Mouse (Mus musculus) stomach, embryonic 16.5 days (tissue): ENCODE results near the gene Tbx1. TPM values are rescaled to one million over a fixed set of nuclear protein-coding genes. Genes with fewer than 3 reads are reported as not detected.
A peak's percentile ranks its signal among the peaks of the same experiment; 100 is the strongest.

Source experiments
- ATAC-seq: fragments of 200-750 bp; cut with Nextera tagmentation; 2 replicates; pipeline ENCODE4 v1.8.0; 2017; ENCODE audit warnings: moderate number of reproducible peaks, moderate TSS enrichment; ENCODE audit not compliant: insufficient read depth, low FRiP score
- H3K27ac ChIP-seq: fragments of 300-500 bp; sonication (generic); 2 replicates; pipeline ENCODE4 v1.5.1; 2014; ENCODE audit warnings: low read length
- H3K27me3 ChIP-seq: fragments of 300-500 bp; sonication (generic); 2 replicates; pipeline ENCODE4 v1.6.1; 2014; ENCODE audit warnings: low read length, control low read depth, mixed read lengths; ENCODE audit not compliant: control insufficient read depth, insufficient read depth
- H3K36me3 ChIP-seq: fragments of 300-500 bp; sonication (generic); 2 replicates; pipeline ENCODE4 v1.6.1; 2014; ENCODE audit warnings: low read length; ENCODE audit not compliant: control insufficient read depth, insufficient read depth
- H3K4me1 ChIP-seq: fragments of 300-500 bp; sonication (generic); 2 replicates; pipeline ENCODE4 v1.6.1; 2014; ENCODE audit warnings: low read length, control low read depth, mixed read lengths; ENCODE audit not compliant: control insufficient read depth, insufficient read depth
- H3K4me2 ChIP-seq: fragments of 300-500 bp; sonication (generic); 2 replicates; pipeline ENCODE4 v1.6.1; 2014; ENCODE audit warnings: low read depth, low read length, mixed read lengths
- H3K4me3 ChIP-seq: fragments of 300-500 bp; sonication (generic); replicated peaks from 2 replicates; pipeline ENCODE4 v1.5.1; 2014; ENCODE audit warnings: mild to moderate bottlenecking, low read length
- H3K9ac ChIP-seq: fragments of 300-500 bp; sonication (generic); 2 replicates; pipeline ENCODE4 v1.6.1; 2014; ENCODE audit warnings: low read length
- H3K9me3 ChIP-seq: fragments of 300-500 bp; sonication (generic); replicated peaks from 2 replicates; pipeline ENCODE4 v1.6.1; 2016; ENCODE audit warnings: low read length, control low read depth; ENCODE audit not compliant: control insufficient read depth
- whole genome bisulfite sequencing: fragments of 180-500 bp; shearing (Covaris S2); extraction: QIAGEN DNeasy Blood & Tissue Kit; methylation state at CpG from one replicate; pipeline ENCODE4 v1.1.7; 2014; 5-methylcytosine and 5-hydroxymethylcytosine counted together
- polyA plus RNA-seq: library from polyadenylated mRNA; unstranded; fragments of >200 nt; fragmentation: Nextera tagmentation; extraction: Ambion mirVana; gene quantifications from 2 replicates; pipeline ENCODE4 v1.2.1, GENCODE M21; 2015

Tbx1 gene
- polyA plus RNA-seq, 1 experiment from 2014 or later, result 0.84 TPM

DNA sequence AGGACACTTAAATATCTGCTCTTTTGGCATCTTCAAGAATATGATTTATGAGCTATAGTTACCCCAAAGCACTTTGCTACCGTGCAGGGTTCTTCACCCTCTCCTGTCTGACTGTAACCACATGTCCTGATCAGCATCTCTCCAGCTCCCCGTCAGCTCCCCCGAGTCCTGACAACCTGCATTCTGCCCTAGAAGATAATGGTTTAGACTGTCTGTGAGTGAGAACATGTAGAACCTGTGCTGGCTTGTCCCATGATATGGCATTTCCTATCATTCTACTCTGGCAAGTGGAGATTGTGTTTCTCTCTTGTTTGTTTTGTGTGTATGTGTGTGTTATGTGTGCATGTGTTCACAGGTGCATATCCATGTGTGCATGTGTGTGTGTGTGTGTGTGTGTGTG is 7.5 kb upstream of the Tbx1 start:
- Histone ChIP-seq H3K4me3 (no peak overlapping the region), H3K9ac (no peak overlapping the region), H3K4me1 (peaks cover 4% of the 10 kb centered on the region; the same call in 1 of the 2 replicates), H3K4me2 (no peak overlapping the region), H3K9me3 (no peaks in the 10 kb centered on the region), H3K36me3 (no peaks in the 10 kb centered on the region), H3K27ac (no peak overlapping the region), H3K27me3 (peaks cover 4% of the 10 kb centered on the region)
- 63% methylated on average over 3 of the region's 3 CpGs for WGBS
- ATAC-seq, result no peak

DNA sequence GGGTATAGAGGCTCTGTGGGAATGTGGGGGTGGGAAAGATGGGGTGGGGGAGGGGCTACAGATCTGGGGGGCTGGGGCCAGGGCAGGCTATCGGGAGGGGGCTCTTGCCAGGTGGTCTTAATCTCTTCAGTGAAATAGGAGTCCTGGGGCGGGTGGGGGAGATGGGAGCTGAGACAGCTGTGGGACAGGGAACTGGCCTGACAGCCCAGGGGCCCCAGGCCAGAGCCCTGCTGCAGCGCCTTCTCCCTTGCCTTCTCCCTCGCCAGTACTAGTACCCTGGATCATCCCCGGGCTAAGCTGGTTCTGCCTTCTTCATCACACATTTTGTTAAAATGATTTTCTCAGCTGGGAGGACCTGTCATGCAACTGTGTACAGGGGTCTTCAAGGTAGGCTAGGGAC is 5.8 kb upstream of the Tbx1 start:
- Histone ChIP-seq H3K4me1 (peaks cover 7% of the 10 kb centered on the region; the same call in 1 of the 2 replicates), H3K27ac (no peak overlapping the region), H3K27me3 (peaks cover 15% of the 10 kb centered on the region), H3K36me3 (no peaks in the 10 kb centered on the region), H3K4me2 (no peak overlapping the region), H3K9me3 (no peaks in the 10 kb centered on the region), H3K4me3 (no peak overlapping the region), H3K9ac (no peak overlapping the region)
- no peak for ATAC-seq
- 43% methylated on average over 5 of the region's 5 CpGs for WGBS

DNA sequence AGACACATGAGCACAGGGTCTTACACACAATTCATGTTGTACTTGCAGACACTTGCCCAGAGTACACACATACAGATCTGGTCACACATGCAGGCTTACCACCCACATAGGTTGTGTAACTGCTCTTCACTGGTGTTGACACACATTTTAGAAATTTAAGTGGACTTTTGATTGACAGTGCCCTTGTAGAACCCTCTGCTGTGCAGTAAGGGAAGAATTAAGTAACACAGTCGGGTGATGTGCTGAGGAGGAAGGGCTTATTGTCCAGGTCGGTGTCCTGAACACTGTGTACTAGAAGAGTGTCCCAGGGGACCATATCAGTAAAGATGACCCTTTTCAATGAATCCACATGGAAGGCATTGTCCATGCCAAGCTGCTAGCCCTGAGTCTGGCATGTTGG is 3.5 kb upstream of the Tbx1 start:
- Histone ChIP-seq H3K4me2 (no peak overlapping the region), H3K9me3 (no peaks in the 10 kb centered on the region), H3K9ac (no peak overlapping the region), H3K4me1 (peaks cover 19% of the 10 kb centered on the region), H3K4me3 (no peak overlapping the region), H3K27me3 (peaks cover 38% of the 10 kb centered on the region), H3K36me3 (no peaks in the 10 kb centered on the region), H3K27ac (no peak overlapping the region)
- ATAC-seq, result no peak
- WGBS, result 74% methylated on average over 2 of the region's 2 CpGs

DNA sequence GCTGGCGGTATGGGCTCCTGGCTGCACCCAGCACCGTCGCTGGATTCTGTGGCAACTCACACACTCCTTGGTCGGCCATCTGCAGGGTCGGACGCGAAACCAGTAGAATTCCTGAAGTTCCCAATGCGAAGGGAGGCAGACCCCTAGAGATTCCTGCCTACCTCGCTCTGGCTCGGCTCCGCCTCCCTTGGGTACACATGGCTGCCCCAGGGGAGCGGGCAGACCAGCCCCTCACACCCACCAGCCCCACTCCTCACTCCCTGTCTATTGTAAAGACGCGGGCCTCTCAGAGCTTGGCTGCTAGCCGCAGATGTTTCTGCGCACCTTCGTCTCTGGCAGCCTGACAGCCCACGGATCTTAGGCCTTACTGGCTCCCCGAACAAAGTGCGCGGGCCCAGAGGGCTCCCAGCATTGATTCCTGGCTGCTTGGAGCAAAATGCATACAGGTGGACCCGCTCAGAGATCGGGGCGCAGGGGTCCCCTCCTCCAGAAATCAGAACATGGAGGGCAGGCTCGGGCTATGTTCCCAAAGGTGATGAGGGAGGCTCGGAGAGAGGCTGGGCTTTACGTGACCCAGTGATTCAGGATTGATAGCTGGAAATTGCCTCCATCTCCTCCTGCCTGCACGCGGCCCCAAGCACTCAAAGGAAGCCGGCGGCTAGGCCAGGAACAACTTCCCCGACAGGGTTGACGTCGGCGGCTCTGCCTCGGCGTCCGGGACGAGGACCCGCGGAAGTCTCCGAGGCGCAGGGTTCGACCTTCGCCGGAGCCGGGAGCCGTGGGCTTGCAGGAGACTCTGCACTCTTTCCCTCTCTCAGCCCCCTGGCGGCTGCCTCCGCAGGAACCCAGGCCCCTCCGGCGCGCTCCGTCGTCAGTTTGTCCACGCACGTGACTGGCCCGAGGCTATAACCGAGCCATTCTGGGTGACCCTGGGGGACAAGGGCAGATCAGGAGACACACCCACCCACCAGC is 862 bp upstream of the Tbx1 start:
- H3K4me1 ChIP-seq, result peaks cover 30% of the 10 kb centered on the region
- WGBS, result 4% methylated on average over 59 of the region's 59 CpGs
- H3K27me3 ChIP-seq, result peaks cover 61% of the 10 kb centered on the region
- H3K4me2 ChIP-seq, result peak overlapping the region; percentile 56
- H3K9me3 ChIP-seq, result no peaks in the 10 kb centered on the region
- no peak overlapping the region for H3K27ac ChIP-seq
- peak; percentile 19; the same call in 1 of the 2 replicates for ATAC-seq
- H3K4me3 ChIP-seq, result peak overlapping the region; percentile 34
- no peaks in the 10 kb centered on the region for H3K36me3 ChIP-seq
- H3K9ac ChIP-seq, result peak overlapping the region; percentile 42

DNA sequence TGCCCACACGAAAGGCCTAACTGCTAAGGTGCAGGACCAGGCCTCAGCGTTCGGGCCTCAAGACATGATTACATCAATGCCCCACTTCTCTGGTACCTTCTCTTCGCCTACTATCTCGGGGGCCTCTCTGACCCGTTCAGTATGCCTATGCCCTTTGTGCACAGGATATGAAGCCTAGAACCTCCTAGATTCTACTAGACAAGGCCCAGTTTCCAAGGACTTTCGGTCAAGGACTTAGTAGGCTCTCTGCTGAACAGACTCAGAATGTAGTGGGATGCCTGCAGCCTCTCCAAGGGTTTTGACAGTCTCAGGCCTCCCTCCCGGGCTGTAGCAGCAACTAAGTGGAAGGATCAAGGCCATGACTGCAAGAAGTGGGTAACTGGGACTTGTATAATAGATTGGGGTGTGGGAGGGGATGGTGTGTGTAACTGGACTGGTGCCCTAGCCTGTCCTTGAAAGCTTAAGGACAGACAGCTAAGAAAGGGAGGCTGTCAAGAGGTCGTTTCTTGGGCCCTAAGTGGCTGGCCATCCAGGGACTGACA is 1.3 kb downstream of the Tbx1 start:
- Histone ChIP-seq H3K36me3 (no peaks in the 10 kb centered on the region), H3K4me1 (peaks cover 37% of the 10 kb centered on the region), H3K27me3 (peaks cover 83% of the 10 kb centered on the region), H3K27ac (no peak overlapping the region), H3K4me2 (no peak overlapping the region), H3K9ac (no peak overlapping the region), H3K9me3 (no peaks in the 10 kb centered on the region), H3K4me3 (no peak overlapping the region)
- no peak for ATAC-seq
- WGBS, result 54% methylated on average over 9 of the region's 9 CpGs

DNA sequence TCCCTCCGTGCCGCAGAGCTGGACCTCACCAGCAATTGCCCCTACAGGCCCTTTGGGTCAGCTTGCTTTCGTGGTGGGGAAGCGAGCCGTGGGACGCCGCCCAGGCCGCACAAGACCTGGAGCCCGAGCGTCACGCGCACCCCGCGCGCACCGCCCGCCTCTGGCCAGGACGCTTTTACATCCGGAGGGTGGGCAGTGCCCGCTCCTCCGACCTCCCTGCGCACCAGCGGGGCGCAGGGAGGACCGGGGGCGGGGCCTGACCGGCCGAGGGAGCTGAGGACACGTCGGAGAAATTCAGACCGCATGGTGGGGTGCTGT is 1.8 kb downstream of the Tbx1 start:
- no peak overlapping the region for H3K4me2 ChIP-seq
- H3K4me3 ChIP-seq, result no peak overlapping the region
- no peak overlapping the region for H3K9ac ChIP-seq
- no peaks in the 10 kb centered on the region for H3K9me3 ChIP-seq
- H3K36me3 ChIP-seq, result no peaks in the 10 kb centered on the region
- 20% methylated on average over 31 of the region's 31 CpGs for WGBS
- no peak for ATAC-seq
- peaks cover 37% of the 10 kb centered on the region for H3K4me1 ChIP-seq
- H3K27ac ChIP-seq, result no peak overlapping the region
- H3K27me3 ChIP-seq, result peaks cover 87% of the 10 kb centered on the region

DNA sequence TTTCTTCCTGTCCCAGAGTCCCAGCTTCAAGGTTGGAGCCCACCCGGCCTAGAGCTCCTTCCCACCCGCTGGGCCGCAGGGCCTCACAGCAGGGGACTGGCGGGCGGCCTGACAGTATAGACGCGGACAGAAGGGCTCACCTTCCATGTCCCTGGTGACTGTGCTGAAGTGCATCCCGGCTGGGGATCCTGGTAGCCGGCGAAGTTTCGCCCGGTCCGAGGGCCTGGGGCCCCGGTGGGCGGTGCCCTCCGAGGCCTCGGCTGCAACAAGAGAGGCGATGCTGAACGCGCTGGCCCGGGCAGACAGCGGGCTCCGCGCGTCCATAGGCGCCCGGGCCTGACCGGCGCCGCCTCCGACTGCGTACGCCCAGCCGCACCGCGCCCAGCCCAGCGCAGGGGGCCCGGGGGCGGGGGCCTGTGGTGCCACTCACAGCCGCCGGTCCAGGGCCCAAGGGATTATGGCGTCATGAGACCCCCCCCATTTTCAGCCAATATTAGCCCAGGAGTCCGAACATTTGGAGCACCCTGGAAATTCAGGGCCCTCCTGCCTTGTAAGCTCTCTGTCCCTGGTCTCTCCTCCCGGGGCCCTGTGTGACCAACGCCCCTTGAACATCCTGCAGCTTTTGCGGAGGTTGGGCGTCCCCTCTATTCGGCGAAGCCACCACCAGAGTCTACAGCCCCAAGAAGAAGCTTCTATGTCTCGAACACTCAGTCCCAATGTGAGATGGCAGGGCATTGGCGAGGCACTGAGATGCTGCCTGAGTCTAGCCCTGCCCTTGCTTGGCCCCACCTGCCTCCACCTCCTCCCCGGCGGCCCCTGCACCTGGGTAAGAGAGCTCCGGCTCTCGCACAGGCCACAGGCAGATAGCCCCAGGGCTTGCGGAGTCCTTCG is 2.4 kb downstream of the Tbx1 start:
- no peak overlapping the region for H3K9ac ChIP-seq
- no peaks in the 10 kb centered on the region for H3K36me3 ChIP-seq
- H3K9me3 ChIP-seq, result no peaks in the 10 kb centered on the region
- peaks cover 37% of the 10 kb centered on the region for H3K4me1 ChIP-seq
- peak overlapping the region; percentile 27 for H3K4me3 ChIP-seq
- 7% methylated on average over 57 of the region's 57 CpGs for WGBS
- peak overlapping the region; percentile 39; the same call in 1 of the 2 replicates for H3K4me2 ChIP-seq
- H3K27me3 ChIP-seq, result peaks cover 90% of the 10 kb centered on the region
- H3K27ac ChIP-seq, result no peak overlapping the region
- ATAC-seq, result no peak

DNA sequence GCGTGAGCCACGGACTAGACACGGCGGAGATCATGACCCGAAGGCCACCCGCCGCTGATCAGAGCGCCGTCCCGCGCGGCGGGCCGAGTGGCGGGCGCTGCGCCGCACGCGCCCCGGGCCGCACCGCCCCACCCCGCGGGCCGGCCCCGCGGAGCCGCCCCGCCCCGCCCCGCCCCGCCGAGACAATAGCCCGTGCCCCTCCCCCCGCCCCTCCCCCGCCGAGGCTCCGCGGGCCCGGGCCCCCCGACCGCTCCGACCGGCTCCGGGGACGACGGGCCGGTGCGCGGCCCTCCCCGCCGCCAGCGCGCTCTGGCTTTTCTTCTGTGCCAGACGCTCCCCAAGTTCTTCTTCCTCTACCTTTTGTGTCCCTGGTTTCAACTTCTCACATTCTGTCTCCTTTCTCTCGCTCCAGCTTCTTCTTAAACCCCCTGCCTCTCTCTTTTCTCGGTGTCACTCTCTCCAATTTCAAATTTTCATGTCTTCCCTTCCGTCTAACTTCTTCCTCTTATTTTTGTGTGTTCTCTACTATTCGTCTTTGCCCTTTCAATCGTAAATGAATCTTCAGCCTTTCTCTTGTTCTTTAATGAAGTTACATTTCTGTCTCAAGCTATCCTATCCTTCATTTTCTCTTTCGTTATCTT is 3.4 kb downstream of the Tbx1 start:
- H3K36me3 ChIP-seq, result no peaks in the 10 kb centered on the region
- H3K9ac ChIP-seq, result peak overlapping the region; percentile 66
- no peak overlapping the region for H3K27ac ChIP-seq
- peaks cover 37% of the 10 kb centered on the region for H3K4me1 ChIP-seq
- no peaks in the 10 kb centered on the region for H3K9me3 ChIP-seq
- peak overlapping the region; percentile 80 for H3K4me2 ChIP-seq
- ATAC-seq, result no peak
- 3% methylated on average over 41 of the region's 62 CpGs for WGBS
- peaks cover 97% of the 10 kb centered on the region for H3K27me3 ChIP-seq
- peak overlapping the region; percentile 49 for H3K4me3 ChIP-seq
